Mouse (Mus musculus) yolk sac, embryonic 10.5 days (tissue): Measurements from ENCODE around the gene 9330159F19Rik.
A peak's percentile ranks its signal among the peaks of the same experiment; 100 is the strongest.

ENCODE experiments used
- DNase-seq: peaks from one replicate; pipeline ENCODE4 v3.0.0-alpha.2; 2017; ENCODE audit warnings: low spot score

Gene 9330159F19Rik

DNA sequence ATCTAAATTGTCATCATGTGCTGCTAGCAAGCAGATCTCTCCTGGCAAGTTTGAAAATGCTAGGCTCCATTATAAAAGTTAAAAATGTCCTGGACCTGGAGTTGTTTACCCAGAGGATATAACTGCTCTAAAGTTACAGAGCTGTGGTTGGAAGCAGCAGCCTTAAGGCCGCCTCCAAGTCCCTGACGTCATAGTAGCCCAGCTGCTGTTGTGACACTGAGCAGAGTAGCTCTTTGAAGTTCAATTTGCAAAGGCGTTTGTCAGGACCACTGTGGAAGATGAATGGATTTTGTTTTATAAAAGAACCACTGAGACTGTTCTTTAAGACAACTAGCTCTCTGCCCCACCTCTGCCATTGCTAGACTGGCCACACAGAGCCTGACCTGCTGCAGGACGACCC is at the start of gene 9330159F19Rik:
Gene 9330159F19Rik (plus strand): TSS at position 154 of the 400 bp plus-strand sequence.
- peak; percentile 11 for DNase-seq

DNA sequence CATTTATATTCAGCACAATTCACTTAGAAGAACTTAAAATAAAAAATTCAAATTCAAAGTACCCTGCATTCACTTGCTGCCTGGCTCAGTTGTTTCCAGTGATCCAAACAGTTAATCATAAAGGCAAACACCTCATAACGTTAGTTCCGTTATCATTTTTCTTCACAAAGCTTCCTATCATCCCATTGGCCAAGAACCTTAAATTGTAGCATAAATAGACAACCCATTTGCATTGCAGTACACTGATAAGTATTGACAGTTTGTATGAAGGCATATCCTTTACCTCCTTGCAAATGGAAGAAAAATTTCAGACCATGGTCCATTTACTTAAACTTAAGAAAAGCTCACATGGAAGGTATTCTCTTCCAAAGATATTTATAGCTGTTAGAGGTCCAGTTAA is 49.7 kb upstream of the 9330159F19Rik start:
- no peak for DNase-seq

DNA sequence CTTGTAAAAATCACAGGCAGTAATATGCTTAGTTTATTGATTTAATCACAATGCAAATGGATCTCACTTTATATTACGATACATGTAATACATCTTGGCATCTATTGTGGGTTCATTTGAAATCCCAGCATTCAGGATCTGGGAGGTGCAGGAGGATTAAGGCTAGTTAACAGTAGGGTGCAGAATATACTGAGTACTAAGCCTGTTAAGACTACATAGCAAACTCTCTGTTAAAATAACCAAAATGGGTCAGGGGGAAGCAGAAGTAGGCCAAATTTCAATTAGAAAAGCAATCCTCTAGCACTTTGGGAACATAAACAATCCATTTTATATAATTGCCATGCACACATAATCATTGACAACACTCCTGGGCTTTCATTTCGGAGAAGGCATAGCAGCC is 37.6 kb upstream of the 9330159F19Rik start:
- no peak for DNase-seq

DNA sequence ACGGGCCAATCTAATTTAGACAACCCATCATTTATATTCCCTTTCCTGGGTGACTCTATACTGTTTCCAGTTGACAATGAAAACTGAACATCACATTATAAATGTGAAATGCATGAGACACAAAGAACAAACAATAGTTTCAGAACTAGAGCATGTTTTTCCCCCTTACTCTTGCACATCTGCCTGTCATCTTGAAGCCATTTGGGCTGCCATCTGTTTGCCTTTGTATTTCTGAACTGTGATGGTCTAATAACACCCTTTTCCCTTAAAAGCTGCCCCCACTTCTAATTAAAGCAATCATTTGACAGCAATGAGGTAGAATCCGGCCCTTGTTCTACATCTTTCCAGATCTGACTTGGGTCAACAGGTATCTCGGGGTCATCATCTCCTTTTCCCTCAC is 35.8 kb upstream of the 9330159F19Rik start:
- DNase-seq = no peak

DNA sequence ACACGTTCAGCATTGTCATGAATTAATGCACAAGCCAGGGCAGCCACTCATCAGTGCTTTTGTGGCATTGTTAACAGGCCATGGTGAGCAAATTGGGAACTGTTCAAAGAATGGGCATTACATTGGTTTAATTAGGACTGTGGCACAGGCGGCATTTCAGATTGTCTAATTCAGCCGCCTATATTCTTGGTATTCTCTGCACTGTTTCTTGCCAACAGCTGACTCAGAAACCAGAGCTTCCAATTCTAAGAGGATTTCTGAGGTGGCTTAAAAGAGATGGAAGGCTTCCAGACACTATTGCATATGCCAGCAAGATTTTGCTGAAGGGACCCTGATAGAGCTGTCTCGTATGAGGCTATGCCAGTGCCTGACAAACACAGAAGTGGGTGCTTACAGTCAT is 34.5 kb upstream of the 9330159F19Rik start:
- DNase-seq = no peak

DNA sequence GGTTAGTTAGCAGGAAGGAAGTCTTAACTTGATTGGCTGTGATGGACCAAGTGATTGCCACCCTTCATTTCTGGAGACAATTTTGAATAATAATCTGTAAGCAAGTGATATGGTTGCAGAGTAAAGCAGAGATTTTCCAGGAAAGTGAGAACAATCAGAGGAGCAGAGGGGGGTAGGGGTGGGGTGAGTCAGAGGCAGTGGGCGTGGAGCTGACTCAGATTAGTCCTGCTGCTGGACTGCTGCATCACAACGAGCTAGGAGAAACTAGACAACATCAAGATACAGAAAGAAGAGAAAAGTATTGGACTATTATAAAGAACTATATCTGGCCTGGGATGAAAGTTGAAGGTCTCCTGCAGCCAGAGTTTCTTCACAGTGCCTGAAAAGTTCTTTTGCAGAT is 33.4 kb upstream of the 9330159F19Rik start:
- DNase-seq = no peak

DNA sequence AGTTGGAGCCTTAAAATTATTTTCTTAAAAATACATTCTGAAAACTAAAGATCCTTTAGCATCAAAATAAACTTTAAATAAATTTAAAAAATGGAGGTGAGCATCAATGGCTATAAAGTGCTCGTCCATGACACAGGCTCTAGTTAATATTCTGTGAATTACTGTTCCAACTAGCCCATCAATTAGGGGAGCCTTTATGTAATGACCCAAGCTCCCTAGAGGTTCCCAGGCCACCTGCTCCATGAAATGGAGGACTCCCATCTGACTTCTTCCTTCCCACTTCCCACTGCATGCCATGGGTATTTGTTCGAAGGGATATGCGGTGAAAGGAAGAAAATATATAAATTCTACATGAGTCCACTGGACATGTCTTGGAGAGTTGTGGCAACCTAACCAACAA is 31.2 kb upstream of the 9330159F19Rik start:
- DNase-seq = no peak

DNA sequence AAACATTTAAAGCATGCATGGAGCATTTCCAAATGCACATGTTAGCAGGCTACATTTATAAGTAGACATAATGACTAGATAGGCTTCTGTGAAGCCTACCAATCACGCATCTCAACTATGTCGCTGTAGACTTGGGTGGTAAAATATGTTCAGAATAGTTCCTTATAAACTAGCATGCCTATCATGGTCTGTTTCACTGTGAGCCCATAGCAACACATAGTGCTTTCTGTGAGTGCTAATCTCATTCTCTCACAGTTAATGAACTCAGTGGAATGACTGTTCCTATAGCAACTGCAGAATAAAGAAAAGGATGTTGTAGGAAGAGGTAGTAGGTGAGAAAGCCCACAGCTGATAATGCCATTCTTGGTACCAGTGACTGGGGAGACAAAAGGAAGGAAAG is 30.4 kb upstream of the 9330159F19Rik start:
- no peak for DNase-seq

DNA sequence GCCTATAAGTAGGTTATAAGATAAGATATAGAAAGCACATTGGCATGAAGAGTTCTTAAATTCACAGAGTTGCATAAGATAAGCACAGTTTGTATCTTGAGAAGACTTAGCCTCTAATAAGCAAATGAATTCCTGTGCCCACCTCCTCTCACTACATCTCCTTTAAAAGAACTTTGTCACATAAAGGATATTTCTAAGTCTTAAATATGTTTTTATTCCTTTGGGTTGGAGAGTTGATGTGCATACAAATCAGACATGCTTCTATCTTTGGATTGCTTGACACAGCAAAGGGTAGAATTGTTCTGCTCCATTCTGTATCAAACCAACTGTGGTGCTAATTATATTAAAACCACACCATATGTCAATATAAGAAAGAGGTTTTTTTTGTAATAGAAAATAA is 17.6 kb upstream of the 9330159F19Rik start:
- no peak for DNase-seq

DNA sequence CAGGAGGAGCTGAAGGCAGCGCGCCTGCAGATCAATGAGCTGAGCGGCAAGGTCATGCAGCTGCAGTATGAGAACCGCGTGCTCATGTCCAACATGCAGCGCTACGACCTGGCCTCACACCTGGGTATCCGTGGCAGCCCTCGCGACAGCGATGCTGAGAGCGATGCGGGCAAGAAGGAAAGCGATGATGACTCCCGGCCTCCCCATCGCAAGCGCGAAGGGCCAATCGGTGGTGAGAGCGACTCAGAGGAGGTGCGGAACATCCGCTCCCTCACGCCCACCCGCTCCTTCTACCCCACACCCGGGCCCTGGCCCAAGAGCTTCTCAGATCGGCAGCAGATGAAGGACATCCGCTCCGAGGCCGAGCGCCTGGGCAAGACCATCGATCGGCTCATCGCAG is 14.6 kb upstream of the 9330159F19Rik start:
- no peak for DNase-seq

DNA sequence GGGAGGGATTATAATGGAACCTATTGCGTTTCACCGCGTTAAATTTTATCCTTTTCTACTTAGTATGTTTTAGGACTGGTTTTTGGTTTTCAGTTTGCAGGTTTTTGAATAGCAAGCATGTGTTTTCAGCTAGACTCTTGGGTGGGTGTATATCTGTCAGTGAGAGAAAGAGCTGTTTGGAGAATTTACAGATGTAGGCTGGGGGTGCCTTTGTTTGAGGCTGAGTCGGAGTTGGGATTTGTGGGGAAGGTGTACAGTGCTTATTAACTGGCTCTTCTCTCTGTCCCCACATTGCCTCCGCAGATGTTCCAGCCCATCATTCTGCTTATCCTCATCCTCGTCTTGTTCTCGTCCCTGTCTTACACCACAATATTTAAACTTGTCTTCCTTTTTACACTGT is 12.8 kb upstream of the 9330159F19Rik start, which contains the start of gene Gm49353:
Gene Gm49353 (plus strand): TSS at position 313 of the 400 bp plus-strand sequence.
- no peak for DNase-seq

DNA sequence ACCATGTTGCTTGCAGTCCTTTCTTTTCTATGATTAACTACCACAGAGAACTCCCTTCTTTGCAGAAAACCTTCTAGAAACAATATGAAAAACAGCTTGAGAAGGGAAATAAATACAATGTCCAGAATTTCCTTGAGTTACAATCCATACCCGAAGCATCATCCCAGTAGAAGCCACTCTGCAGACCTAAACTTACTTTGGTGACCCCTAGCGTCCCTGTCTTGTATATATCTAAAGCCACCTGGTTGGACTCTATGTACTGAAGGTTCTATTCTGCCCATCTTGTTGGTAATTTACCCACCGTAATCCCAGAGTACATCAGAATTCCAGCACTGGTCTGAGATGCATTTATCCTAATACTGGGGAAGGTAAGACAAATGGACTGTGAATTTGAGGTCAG is 11.6 kb upstream of the 9330159F19Rik start:
- no peak for DNase-seq

DNA sequence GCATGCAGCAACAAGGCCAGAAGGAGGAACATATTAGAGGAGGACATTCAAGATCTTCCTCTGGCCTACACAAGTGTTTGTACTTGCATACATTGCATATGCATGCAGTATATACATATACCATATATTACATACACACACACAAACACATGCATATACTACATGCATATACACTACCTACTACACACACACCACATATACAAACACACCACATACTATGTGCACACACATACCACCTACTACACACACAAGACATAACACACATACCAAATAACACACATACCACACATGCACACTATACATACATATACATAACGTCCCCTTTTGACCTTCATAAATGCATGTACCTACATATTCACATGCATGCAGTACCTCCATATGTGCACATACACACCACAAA is 10.8 kb upstream of the 9330159F19Rik start:
- DNase-seq = no peak

DNA sequence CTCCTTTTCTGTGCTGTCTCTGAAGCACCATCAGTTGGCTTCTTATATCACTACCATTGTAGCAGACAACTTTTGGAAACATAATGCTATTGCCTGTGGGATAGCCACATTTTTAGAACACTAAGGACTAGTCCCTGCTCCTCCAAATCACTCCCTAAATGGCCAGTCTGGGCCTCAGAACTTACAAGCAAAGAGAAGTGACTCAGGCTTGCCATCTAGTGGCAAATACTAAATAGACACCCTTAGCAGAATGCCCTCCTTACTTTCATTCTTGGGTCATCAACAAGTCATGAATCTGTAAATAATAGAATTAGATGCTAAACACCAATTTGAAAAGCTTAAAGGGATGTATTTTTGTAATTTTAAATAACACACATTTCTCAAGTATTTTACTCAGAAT is 4.7 kb upstream of the 9330159F19Rik start:
- DNase-seq = no peak

DNA sequence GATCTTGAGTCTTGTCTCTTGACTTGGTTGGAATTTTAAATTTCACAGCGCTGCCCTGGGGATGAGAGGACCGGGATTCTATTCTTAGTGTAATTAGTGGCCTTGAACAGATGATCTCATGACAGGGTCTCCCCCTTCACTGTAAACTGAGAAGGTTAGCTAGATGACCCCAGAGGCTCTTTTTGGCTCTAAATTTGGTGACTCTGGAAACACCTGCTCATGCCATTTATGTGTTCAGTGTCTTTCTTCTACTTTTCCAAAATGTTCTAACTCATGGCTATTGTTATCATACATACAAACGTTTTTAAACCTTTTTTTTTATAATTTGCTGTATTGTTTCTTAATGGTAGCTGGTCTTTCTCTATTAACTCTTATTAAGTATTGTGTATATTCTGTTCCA is 2.7 kb upstream of the 9330159F19Rik start:
- no peak for DNase-seq

DNA sequence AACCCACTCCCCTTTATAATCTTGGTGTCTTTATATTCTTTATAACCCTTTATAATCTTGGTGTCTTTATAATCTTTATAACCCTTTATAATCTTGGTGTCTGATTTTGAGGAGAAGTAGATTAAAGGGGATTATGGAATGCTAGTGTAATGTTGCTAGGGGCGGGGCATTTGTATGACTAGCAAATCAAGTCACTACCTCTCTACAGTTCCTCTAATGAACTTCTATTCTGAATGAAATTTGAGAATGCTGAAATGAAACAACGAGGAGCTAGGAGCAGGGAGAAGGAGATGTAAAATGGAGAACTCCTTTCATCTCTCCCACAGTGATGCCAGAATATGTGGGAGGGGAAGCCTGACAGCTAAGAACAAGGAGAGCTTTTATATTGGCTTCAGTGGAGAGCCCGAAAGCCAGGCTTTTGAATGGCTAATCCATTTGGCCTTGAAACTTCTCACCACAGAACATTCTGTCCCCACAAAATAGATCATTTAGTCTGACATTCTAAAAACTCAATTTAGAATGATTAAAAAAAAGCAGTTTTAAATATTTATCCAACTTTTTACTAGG is 2.2 kb downstream of the 9330159F19Rik start:
- no peak for DNase-seq

DNA sequence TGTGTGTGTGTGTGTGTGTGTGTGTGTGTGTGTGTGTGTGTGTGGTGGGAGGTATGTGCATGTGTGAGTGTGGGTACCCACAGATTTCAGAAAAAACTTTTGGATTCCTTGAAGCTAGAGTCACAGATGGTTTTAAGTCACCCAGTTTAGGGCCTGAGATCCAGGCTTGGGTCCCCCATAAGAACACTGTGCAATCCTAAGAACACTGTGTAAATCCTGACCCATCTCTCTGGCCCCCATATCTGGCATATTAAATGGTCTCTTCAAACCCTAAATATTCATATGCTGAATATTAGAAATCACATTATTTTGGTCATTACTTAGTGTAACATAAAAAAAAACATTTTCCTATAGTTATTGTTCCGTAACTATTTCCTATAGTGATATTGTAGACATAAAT is 5.6 kb downstream of the 9330159F19Rik start:
- no peak for DNase-seq

DNA sequence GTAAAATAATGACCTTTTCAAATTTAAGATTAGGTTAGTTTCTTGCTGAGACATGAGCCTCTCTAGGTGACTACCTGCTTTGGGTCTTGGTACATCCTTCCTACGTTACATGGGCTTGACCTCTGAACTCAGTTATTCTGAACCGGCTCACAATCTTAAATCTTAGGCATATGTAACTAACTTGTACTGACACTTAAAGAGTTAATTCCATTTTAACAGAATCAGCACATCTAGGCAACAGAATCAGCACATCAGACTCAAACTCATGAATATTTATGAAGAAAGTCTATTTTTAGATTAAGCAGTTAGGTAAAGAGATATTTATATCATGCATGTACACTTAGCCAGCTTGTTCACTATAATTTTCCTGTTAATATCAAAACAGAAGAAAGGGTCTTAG is 6.0 kb downstream of the 9330159F19Rik start:
- DNase-seq = no peak

DNA sequence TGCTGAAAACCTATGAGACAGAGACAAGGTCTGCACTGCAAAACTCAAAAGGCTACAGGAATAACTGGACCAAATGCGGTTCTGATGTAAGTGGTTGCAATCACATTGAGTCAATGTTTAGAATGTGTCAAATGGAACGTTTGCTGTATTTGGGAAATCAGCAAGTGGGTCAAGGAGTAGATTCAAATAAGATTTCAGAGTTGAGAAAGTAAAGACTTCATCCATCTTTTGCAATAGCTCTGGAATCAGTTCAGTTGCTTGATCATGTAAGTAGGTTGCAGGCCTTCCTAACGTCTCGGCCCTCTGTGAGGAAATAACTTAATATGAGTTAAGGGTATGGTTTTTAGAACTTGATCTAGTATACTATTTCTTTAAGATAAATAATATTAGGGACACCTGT is 13.9 kb downstream of the 9330159F19Rik start:
- DNase-seq = no peak

DNA sequence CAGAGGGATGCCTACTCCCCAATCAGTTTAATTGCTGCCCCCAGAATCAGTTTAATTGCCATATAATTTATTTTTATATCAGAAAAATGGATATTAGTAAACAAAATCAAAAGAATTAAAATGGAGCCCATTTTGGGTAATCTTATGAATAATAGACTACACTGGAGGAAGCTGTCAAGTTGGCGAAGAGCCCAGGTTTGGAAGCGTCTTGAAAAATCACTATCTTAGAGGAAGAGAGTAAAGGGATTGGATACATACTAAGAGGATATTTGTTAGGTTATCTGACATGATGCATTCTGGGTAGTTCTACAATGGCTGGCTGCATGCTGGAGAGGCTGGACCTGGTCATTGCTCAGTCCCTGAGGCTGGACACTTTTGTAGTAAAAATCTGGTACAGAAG is 19.8 kb downstream of the 9330159F19Rik start:
- no peak for DNase-seq
